Mouse (Mus musculus) layer of hippocampus, postnatal 36 days (tissue): ENCODE results near the gene Hsd11b2. TPM values are rescaled to one million over a fixed set of nuclear protein-coding genes. Genes with fewer than 3 reads are reported as not detected.
A peak's percentile ranks its signal among the peaks of the same experiment; 100 is the strongest.

Experiments
- DNase-seq, 2 experiments: peaks; one replicate each; pipeline ENCODE4 v3.0.0; 2022
- total RNA-seq, 2 experiments: library from RNA; stranded (reverse); gene quantifications; 2 replicates each; pipeline ENCODE4 v1.2.3; 2021

The Hsd11b2 gene
- total RNA-seq = not detected

- peak; percentile 36 to 51 for DNase-seq
These were observed at the start of gene Hsd11b2 for GRCm38 (mm10) chr8:105518436-105519313. Hsd11b2 (plus strand) TSS chr8:105518755.

- peak; percentile 61 to 66 for DNase-seq
These were observed 49.4 kb upstream of the Hsd11b2 start for GRCm38 (mm10) chr8:105469041-105469695.

GRCm38 (mm10) chr8:105469816-105470215 is 48.7 kb upstream of the Hsd11b2 start:
- no peak for DNase-seq

- no peak for DNase-seq
These were observed 48.3 kb upstream of the Hsd11b2 start for GRCm38 (mm10) chr8:105470262-105470661.

- DNase-seq = no peak
These were observed 47.8 kb upstream of the Hsd11b2 start for GRCm38 (mm10) chr8:105470681-105471313.

GRCm38 (mm10) chr8:105471314-105472015 is 47.1 kb upstream of the Hsd11b2 start, which contains the start of gene Tppp3:
Tppp3 (minus strand) TSS chr8:105471526.
- peak; percentile 80 to 83 for DNase-seq

- DNase-seq = no peak
These were observed 46.1 kb upstream of the Hsd11b2 start for GRCm38 (mm10) chr8:105472414-105472932.

GRCm38 (mm10) chr8:105472983-105473382 is 45.6 kb upstream of the Hsd11b2 start:
- DNase-seq = no peak

- no peak for DNase-seq
These were observed 44.5 kb upstream of the Hsd11b2 start for GRCm38 (mm10) chr8:105473816-105474606.

GRCm38 (mm10) chr8:105474680-105475079 is 43.9 kb upstream of the Hsd11b2 start:
- no peak for DNase-seq

GRCm38 (mm10) chr8:105475254-105475653 is 43.3 kb upstream of the Hsd11b2 start:
- no peak for DNase-seq

- DNase-seq = no peak
These were observed 42.8 kb upstream of the Hsd11b2 start for GRCm38 (mm10) chr8:105475742-105476141.

- no peak for DNase-seq
These were observed 42.4 kb upstream of the Hsd11b2 start for GRCm38 (mm10) chr8:105476161-105476560.

- no peak for DNase-seq
These were observed 41.7 kb upstream of the Hsd11b2 start for GRCm38 (mm10) chr8:105476628-105477413.

GRCm38 (mm10) chr8:105477792-105478191 is 40.8 kb upstream of the Hsd11b2 start:
- no peak for DNase-seq

GRCm38 (mm10) chr8:105481013-105481412 is 37.5 kb upstream of the Hsd11b2 start:
- DNase-seq = no peak

- DNase-seq = no peak
These were observed 37.1 kb upstream of the Hsd11b2 start for GRCm38 (mm10) chr8:105481453-105481852.

- DNase-seq = no peak
These were observed 36.4 kb upstream of the Hsd11b2 start for GRCm38 (mm10) chr8:105482123-105482522.

GRCm38 (mm10) chr8:105483212-105484029 is 35.1 kb upstream of the Hsd11b2 start:
- no peak for DNase-seq

GRCm38 (mm10) chr8:105484030-105484368 is 34.6 kb upstream of the Hsd11b2 start:
- DNase-seq = no peak
